Mouse (Mus musculus) erythroid progenitor cell, adult 5-6 weeks (primary cell): ENCODE results near the gene Cyp4a12a. TPM values are rescaled to one million over a fixed set of nuclear protein-coding genes. Genes with fewer than 3 reads are reported as not detected.
"Not testable (repeated sequence)": the region's sequence is repeated elsewhere in the genome, so short reads cannot be mapped to it uniquely, and the experiment has no call there.

Experiments used
- ATAC-seq: replicated peaks from 2 replicates; pipeline ENCODE4 v1.8.0; 2016; ENCODE audit warnings: moderate number of reproducible peaks, mild to moderate bottlenecking, moderate TSS enrichment, inconsistent platforms; ENCODE audit not compliant: poor library complexity, low FRiP score, severe bottlenecking
- total RNA-seq, 2 experiments: library from RNA; stranded (forward) in 1 of 2; stranded (reverse) in 1 of 2; fragments of 150-400 nt in 1 of 2; fragments of 186-747, 209-891 nt in 1 of 2; gene quantifications; 2 replicates each; pipeline versions ENCODE4 v1.2.3 to v1.2.4; 2015 to 2017; ENCODE audit warnings: low replicate concordance in 2 of 2

Gene Cyp4a12a
- total RNA-seq (2015; ENCODE audit: low replicate concordance) (not detected in 2 replicates), total RNA-seq (2017; ENCODE audit: low replicate concordance) (not detected in 2 replicates)

- ATAC-seq: not testable (repeated sequence)
Measured at GRCm38 (mm10) chr4:115298746-115299145, at the start of gene Cyp4a12a. TSS of gene Cyp4a12a (plus strand) at chr4:115299046.

- ATAC-seq: not testable (repeated sequence)
Measured at GRCm38 (mm10) chr4:115264687-115265569, 33.9 kb upstream of the Cyp4a12a start.

DNA sequence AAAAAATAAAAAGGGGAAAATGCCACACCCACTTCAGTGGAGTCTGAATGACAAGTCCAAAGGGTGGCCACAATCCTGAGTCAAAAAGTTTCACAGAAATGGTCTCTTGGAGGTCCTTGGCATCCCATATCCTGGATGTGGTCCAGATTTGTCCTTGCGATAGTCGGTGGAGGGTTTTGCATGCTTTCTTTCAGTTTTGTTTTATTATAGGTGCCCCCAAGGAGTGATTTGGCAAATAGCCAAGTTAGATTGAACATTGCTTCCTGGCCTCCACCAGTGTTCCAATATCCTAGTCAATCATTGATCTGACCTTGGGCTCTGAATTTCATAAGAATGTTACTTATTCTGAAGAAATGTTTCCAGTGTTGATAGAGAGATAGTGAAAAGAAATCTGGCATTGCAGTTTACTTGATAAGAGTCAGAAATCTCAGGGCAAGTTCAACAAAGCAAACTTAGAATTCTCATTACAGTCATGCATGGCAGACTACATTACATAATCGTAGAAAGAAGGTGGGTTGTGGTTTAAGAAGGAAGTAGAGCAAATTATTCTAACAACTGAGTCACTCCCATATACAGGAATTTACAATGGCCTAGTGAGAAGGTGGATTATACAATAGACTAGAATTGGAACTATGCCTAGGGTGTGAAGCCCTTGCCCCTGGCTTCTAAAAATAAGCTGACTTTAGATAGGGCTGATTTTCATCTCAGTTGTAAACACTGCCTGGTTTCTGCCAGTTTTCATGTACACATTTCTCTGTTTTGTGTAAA, 20.4 kb upstream of the Cyp4a12a start:
- ATAC-seq: not testable (repeated sequence)

- ATAC-seq: no peak
Measured at GRCm38 (mm10) chr4:115280342-115280741, 18.5 kb upstream of the Cyp4a12a start.

- not testable (repeated sequence) for ATAC-seq
Measured at GRCm38 (mm10) chr4:115280779-115281178, 18.1 kb upstream of the Cyp4a12a start.

GRCm38 (mm10) chr4:115281231-115281767, 17.5 kb upstream of the Cyp4a12a start:
- ATAC-seq: not testable (repeated sequence)

GRCm38 (mm10) chr4:115325722-115326121, 26.9 kb downstream of the Cyp4a12a start:
- ATAC-seq: not testable (repeated sequence)

GRCm38 (mm10) chr4:115365624-115366023, 66.8 kb downstream of the Cyp4a12a start:
- not testable (repeated sequence) for ATAC-seq

DNA sequence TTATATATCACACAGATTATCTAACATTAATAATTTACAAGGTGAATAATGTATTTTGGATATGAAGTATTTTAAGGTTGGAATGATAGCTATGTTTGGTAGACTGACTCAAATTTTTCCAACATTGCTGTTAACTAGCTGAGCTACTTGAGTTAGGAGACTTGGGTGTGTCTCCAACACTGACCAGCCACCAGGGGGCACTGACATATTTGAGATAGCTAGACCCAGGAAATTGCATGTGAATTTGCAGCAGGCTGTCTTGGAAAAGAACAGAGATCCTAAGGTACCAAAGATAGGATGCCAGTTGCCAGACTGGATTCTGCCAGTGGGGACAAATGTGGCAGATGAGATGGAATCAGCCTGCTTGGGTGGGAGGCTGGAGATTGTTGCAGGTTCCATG, 69.2 kb downstream of the Cyp4a12a start:
- not testable (repeated sequence) for ATAC-seq

Other genes starting within 250 kb of the Cyp4a12a start
- 227 and 255 TPM in 2 replicates for gene Tal1, start 242.6 kb upstream of the Cyp4a12a start, total RNA-seq (2015; ENCODE audit: low replicate concordance)
- 186 and 231 TPM in 2 replicates for gene Tal1, start 242.6 kb upstream of the Cyp4a12a start, total RNA-seq (2017; ENCODE audit: low replicate concordance)
- 733 and 856 TPM in 2 replicates for gene Pdzk1ip1, start 210.3 kb upstream of the Cyp4a12a start, total RNA-seq (2015; ENCODE audit: low replicate concordance)
- 400 and 437 TPM in 2 replicates for gene Pdzk1ip1, start 210.3 kb upstream of the Cyp4a12a start, total RNA-seq (2017; ENCODE audit: low replicate concordance)
- not detected in 2 replicates for gene Cyp4x1, start 164.8 kb upstream of the Cyp4a12a start, total RNA-seq (2015; ENCODE audit: low replicate concordance)
- gene Cyp4x1, start 164.8 kb upstream of the Cyp4a12a start, total RNA-seq (2017; ENCODE audit: low replicate concordance): not detected in 2 replicates
- gene Cyp4a29, start 57.0 kb upstream of the Cyp4a12a start, total RNA-seq (2015; ENCODE audit: low replicate concordance): not detected in 2 replicates
- not detected in 2 replicates for gene Cyp4a29, start 57.0 kb upstream of the Cyp4a12a start, total RNA-seq (2017; ENCODE audit: low replicate concordance)
- not detected in 2 replicates for gene Cyp4a12b, start 112.6 kb downstream of the Cyp4a12a start, total RNA-seq (2015; ENCODE audit: low replicate concordance)
- not detected in 2 replicates for gene Cyp4a12b, start 112.6 kb downstream of the Cyp4a12a start, total RNA-seq (2017; ENCODE audit: low replicate concordance)
- not detected in 2 replicates for gene Cyp4a30b, start 153.6 kb downstream of the Cyp4a12a start, total RNA-seq (2015; ENCODE audit: low replicate concordance)
- gene Cyp4a30b, start 153.6 kb downstream of the Cyp4a12a start, total RNA-seq (2017; ENCODE audit: low replicate concordance): not detected in 2 replicates
- gene Cyp4a14, start 197.1 kb downstream of the Cyp4a12a start, total RNA-seq (2015; ENCODE audit: low replicate concordance): not detected in 2 replicates
- not detected in 2 replicates for gene Cyp4a14, start 197.1 kb downstream of the Cyp4a12a start, total RNA-seq (2017; ENCODE audit: low replicate concordance)
- gene Cyp4a10, start 219.2 kb downstream of the Cyp4a12a start, total RNA-seq (2015; ENCODE audit: low replicate concordance): not detected in 2 replicates
- not detected in 2 replicates for gene Cyp4a10, start 219.2 kb downstream of the Cyp4a12a start, total RNA-seq (2017; ENCODE audit: low replicate concordance)